Mouse (Mus musculus): ENCODE data around the gene Smad9. TPM values are rescaled to one million over a fixed set of nuclear protein-coding genes. Genes with fewer than 3 reads are reported as not detected.

Gene Smad9
- polyA plus RNA-seq, 1 experiment: 1.3 TPM

DNA sequence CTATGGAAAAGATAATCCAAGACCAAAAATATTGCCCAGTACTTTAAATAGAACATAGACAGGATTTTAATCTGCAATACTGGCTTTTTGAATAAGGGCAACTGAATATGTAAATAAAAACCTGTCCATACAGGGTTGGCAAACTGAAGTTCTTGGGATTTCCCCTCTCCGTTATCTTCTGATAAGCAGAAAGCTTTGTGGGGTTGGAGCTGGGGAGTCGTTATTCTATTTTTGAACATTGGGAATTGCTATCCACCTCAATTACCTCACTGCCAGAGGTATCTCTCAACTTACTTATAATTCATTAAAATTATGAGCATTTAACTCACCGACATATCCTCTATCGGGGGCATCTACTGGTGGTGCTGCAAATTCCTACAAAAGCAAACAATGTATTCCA is 23.0 kb upstream of the Smad9 start:
- no peak for DNase-seq (ENCODE audit: low read depth)
- TF ChIP-seq POLR2A (IDR thresholded peaks at IDR 0.05; ENCODE audit: borderline replicate concordance, extremely low read depth, insufficient read depth, insufficient read length, poor library complexity, severe bottlenecking) (no peak), CTCF (IDR thresholded peaks at IDR 0.05; ENCODE audit: borderline replicate concordance, extremely low read depth, insufficient read depth, insufficient read length) (no peak)

DNA sequence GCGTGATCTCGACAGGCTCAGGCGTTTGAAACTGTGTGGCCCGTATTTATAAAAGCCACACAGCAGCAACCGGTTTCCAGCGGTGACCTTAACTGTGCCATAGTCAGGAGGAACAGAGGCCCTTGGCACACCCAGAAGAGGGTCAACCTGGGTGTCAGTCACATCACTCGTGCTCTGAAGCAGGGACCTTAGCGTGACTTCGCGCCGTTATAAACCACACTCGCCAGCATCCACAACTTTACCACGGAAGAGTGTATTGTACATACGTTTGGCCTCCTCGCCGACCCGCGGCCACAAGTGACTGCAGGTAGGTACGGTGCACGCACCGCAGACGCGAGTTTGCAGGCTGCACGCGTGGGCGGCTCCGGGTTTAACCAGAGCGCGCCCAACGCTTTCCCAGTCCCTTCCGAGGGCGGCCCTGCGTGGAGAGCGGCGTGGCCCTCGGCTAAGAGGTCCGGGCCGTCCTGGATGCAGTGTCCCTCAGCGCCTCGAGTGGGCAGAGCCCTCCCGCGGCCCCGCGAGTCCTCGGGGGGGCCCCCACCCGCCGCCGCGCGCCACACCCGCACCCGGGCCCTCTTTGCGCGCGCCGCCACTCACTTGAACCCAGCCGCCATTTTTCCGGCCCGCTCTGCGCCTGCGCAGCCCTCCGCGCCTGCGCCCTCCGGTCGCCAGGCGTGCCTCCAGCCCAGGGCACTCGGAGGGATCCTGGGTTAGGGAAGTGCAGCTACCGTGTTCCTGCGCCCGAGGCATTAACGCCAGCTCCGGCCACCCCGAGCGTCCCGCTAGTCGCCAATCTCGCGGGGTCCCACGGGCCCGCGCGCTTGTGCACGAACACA is 20.8 kb upstream of the Smad9 start:
- DNase-seq (ENCODE audit: low read depth): peak; percentile 95
- TF ChIP-seq CTCF (IDR thresholded peaks at IDR 0.05; ENCODE audit: borderline replicate concordance, extremely low read depth, insufficient read depth, insufficient read length) (no peak), POLR2A (IDR thresholded peaks at IDR 0.05; ENCODE audit: borderline replicate concordance, extremely low read depth, insufficient read depth, insufficient read length, poor library complexity, severe bottlenecking) (peak; percentile 90)

DNA sequence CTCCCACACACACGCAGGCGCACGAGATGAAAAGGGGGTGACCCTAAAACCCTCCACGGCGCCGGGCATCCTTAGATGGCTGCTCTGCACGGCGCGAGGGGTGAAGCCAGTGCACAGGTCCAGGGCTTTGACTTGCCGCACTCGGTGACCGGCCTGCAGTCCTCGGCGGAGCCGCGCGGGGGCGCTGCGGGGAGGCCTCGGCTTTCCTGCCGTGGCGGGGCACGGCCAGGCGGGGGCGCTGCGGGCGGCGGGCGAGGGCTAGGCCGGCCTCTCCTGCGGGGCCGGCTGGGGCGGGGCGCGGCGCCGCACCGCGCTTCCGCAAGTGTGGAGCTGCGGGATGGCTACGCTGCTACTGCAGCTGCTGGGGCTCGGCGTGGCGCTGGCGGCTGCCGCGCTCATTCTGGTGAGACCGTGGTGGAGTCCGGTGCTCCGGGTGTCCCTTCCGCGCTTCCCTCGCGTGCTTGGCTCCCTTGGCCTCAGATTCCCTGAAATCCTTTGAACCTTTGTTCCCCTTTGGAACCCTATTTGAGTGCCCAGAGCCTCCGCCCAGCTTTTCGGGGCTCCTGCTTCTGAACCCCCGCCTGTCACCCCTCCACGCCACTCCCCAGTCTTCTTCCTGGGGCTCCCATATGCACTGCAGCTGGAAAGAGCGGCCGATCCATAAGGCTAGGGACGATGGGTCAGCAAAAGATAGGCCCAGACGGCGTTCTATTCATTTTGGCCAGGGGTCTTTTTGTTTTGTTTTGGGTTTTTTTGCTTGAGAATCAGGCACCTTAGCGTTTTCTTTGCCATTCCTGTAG is 19.9 kb upstream of the Smad9 start, which contains the start of the genes Exosc8 and Alg5:
Exosc8 (minus strand) TSS at position 147 of the 800 bp plus-strand sequence.
Alg5 (plus strand) TSS at position 293 of the 800 bp plus-strand sequence.
- DNase-seq (ENCODE audit: low read depth): peak; percentile 91
- TF ChIP-seq POLR2A (IDR thresholded peaks at IDR 0.05; ENCODE audit: borderline replicate concordance, extremely low read depth, insufficient read depth, insufficient read length, poor library complexity, severe bottlenecking): peak; percentile 99
- TF ChIP-seq CTCF (IDR thresholded peaks at IDR 0.05; ENCODE audit: borderline replicate concordance, extremely low read depth, insufficient read depth, insufficient read length): peak; percentile 97

DNA sequence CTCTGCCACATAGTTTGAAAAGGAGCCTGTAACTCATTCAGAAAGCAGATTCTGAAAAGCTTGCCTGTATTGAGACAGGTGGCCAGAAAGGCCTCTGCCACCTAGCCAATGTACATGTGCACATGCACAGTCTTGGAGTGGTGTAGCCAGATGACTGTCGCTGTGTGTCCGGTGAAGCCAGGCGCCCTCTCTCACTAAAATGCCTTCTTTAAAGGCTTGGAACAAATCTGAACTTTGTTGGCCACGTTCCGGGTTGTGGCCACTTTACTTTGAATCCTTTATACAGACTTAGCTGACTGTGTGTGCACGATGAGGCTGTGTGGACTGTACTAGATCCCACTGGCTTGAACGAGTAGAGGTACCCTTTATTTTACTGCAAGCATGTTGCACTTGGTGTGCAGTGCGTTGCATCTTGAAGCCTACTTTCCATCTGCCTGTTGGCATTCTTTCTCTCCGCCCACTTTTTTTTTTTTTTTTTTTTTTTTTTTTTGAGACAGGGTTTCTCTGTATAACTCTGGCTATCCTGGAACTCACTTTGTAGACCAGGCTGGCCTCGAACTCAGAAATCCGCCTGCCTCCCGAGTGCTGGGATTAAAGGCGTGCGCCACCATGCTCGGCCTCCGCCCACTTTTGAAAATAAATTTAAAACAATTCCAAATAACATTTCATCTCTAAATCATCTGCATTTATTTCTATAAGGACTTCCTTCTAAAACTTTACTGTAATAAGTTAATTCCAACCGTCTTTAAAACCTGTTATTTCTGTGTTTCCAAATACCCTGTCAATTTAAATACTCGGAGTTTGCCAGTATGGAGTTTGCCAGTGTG is 19.1 kb upstream of the Smad9 start:
- peak; percentile 55 for DNase-seq (ENCODE audit: low read depth)
- TF ChIP-seq CTCF (IDR thresholded peaks at IDR 0.05; ENCODE audit: borderline replicate concordance, extremely low read depth, insufficient read depth, insufficient read length) (no peak), POLR2A (IDR thresholded peaks at IDR 0.05; ENCODE audit: borderline replicate concordance, extremely low read depth, insufficient read depth, insufficient read length, poor library complexity, severe bottlenecking) (no peak)

DNA sequence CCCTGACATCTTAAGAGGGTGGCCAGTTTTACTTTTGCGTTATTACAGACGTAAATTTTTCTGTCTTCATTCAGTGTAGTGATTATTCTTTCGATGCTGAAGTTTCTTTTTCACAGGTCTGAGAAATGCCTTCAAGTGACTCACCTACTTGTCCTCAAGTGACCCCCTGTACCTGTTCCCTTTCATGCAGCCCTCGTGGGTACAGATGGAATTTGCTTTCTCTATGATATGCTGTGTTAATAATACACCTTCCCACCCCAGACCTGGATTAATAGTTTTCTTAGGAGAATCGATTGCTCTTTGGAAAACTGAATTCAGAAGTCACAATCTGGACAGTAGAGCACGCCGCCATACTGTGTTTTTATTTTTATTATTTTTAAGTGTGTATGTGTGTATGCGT is 18.1 kb upstream of the Smad9 start:
- TF ChIP-seq CTCF (IDR thresholded peaks at IDR 0.05; ENCODE audit: borderline replicate concordance, extremely low read depth, insufficient read depth, insufficient read length) (no peak), POLR2A (IDR thresholded peaks at IDR 0.05; ENCODE audit: borderline replicate concordance, extremely low read depth, insufficient read depth, insufficient read length, poor library complexity, severe bottlenecking) (no peak)
- no peak for DNase-seq (ENCODE audit: low read depth)

DNA sequence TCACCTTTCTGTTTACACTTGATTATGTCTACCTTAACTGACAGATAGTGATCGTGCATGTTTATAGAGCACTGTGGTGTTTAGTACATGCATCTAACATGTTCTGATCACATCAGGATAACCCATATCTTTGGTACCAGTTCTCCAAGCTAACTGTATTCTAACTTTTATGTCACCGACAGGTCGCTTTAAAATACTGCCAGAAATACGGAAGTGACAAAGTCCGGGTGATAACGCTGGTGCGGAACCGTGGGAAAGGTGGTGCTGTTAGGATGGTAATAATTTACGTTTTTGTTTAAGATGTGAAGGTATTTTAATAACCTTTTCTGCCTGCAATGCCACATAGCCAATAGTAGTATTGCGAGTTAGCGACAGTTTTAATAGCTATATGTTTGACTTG is 13.4 kb upstream of the Smad9 start:
- TF ChIP-seq CTCF (IDR thresholded peaks at IDR 0.05; ENCODE audit: borderline replicate concordance, extremely low read depth, insufficient read depth, insufficient read length): no peak
- TF ChIP-seq POLR2A (IDR thresholded peaks at IDR 0.05; ENCODE audit: borderline replicate concordance, extremely low read depth, insufficient read depth, insufficient read length, poor library complexity, severe bottlenecking): no peak
- no peak for DNase-seq (ENCODE audit: low read depth)

DNA sequence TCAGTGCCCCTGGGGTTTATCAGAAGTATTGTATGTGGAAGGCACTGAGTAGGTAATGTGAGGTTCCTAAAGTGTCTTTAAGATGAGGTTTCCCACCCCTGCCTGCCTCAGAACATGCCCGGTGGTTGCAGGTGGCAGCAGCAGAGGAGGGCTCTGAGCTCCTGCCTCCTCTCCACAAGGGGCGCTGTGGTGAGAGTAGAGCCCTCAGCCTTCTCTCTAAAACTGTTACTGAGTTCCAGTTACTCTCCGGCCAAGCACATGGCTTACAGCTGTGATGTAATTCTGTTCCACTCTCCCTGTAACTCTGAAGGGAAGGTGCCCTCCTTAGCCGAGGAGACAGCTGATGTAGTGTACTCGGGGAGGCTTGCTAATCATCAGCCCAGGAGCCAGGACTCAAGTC is 9.6 kb upstream of the Smad9 start:
- TF ChIP-seq CTCF (IDR thresholded peaks at IDR 0.05; ENCODE audit: borderline replicate concordance, extremely low read depth, insufficient read depth, insufficient read length): peak; percentile 62
- TF ChIP-seq POLR2A (IDR thresholded peaks at IDR 0.05; ENCODE audit: borderline replicate concordance, extremely low read depth, insufficient read depth, insufficient read length, poor library complexity, severe bottlenecking): no peak
- no peak for DNase-seq (ENCODE audit: low read depth)

DNA sequence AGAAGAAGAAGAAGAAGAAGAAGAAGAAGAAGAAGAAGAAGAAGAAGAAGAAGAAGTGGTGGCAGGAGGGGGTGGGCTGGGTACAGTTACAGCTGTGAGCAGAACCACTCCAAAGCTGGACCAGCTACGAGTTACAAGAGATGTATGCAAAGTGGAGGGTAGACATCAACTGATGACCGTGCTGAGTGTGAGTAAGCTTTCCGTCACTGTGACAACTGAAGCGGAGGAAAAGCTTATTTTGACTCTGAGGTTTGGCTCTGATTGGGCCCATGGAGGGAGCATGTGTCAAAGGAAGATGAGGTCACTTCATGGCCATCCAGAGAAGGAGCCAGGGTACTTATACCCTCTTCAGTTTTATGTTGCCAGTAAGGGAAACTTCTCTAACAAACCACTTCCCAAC is 2.0 kb upstream of the Smad9 start:
- TF ChIP-seq POLR2A (IDR thresholded peaks at IDR 0.05; ENCODE audit: borderline replicate concordance, extremely low read depth, insufficient read depth, insufficient read length, poor library complexity, severe bottlenecking) (no peak), CTCF (IDR thresholded peaks at IDR 0.05; ENCODE audit: borderline replicate concordance, extremely low read depth, insufficient read depth, insufficient read length) (no peak)
- DNase-seq (ENCODE audit: low read depth): no peak

DNA sequence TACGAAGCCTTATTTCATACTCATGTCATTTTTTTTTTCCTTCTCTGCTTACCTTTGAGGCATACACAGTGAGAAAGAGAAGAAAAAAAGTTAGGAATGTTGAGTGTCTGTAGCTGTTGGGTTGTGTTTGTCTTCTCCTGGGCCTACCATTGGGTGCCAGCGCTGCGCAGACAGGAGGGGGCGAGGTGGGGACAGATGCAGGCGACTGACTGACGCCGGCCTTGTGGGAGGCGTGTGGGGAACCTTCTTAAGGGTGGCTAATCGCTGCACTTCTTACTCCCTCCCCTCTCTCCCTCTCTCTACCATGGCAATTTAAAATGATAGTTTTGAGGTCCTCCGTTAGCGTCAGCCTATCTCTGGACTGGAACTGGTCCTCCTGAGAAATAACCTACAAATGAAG is 676 bp downstream of the Smad9 start:
- TF ChIP-seq POLR2A (IDR thresholded peaks at IDR 0.05; ENCODE audit: borderline replicate concordance, extremely low read depth, insufficient read depth, insufficient read length, poor library complexity, severe bottlenecking) (no peak), CTCF (IDR thresholded peaks at IDR 0.05; ENCODE audit: borderline replicate concordance, extremely low read depth, insufficient read depth, insufficient read length) (no peak)
- peak; percentile 56 for DNase-seq (ENCODE audit: low read depth)

DNA sequence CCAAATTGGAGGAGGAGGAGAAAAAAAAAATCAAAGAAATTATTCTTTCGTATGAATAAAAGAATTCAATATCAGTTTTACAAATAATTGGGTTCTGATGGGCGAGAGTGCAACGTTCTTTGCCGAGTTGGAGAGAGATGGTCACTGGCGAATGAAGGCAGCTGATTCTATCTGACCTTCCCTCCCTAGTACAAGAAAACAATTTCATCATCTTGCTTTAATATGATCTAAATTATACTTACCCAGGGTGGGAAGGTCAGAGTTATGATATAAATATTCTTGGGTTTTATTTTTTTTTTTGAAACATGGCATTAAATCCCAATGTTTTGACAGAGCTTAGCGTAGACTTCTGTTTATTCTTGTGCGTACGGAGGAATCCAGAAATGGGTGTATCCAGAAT is 2.1 kb downstream of the Smad9 start:
- TF ChIP-seq POLR2A (IDR thresholded peaks at IDR 0.05; ENCODE audit: borderline replicate concordance, extremely low read depth, insufficient read depth, insufficient read length, poor library complexity, severe bottlenecking) (no peak), CTCF (IDR thresholded peaks at IDR 0.05; ENCODE audit: borderline replicate concordance, extremely low read depth, insufficient read depth, insufficient read length) (no peak)
- no peak for DNase-seq (ENCODE audit: low read depth)

DNA sequence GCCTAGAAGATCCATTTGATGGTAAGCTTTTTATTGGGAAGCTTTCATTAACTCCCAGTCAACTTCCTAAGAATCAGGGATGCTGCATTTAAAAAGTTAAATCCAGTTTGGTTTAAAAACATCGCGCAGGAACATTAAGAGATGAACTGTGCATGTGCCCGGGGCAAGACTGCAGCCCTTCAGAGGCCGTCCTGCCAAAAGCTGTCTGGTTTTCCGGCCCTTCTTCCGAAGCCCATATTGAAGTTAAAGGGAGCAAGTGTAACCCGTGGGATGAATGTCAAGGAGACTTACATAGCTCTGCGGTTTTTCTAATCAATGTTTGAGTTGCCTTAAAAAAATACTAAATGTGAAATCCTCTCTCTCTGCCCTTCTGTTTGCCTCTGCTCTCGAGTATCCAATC is 3.8 kb downstream of the Smad9 start:
- no peak for DNase-seq (ENCODE audit: low read depth)
- TF ChIP-seq POLR2A (IDR thresholded peaks at IDR 0.05; ENCODE audit: borderline replicate concordance, extremely low read depth, insufficient read depth, insufficient read length, poor library complexity, severe bottlenecking): no peak
